Mouse (Mus musculus) stomach, embryonic 16.5 days (tissue): Measurements from ENCODE around the gene Tor4a. TPM values are rescaled to one million over a fixed set of nuclear protein-coding genes. Genes with fewer than 3 reads are reported as not detected.
A peak's percentile ranks its signal among the peaks of the same experiment; 100 is the strongest.

ENCODE experiments used
- ATAC-seq: fragments of 200-750 bp; cut with Nextera tagmentation; 2 replicates; pipeline ENCODE4 v1.8.0; 2017; ENCODE audit warnings: moderate number of reproducible peaks, moderate TSS enrichment; ENCODE audit not compliant: insufficient read depth, low FRiP score
- H3K27ac ChIP-seq: fragments of 300-500 bp; sonication (generic); 2 replicates; pipeline ENCODE4 v1.5.1; 2014; ENCODE audit warnings: low read length
- H3K27me3 ChIP-seq: fragments of 300-500 bp; sonication (generic); 2 replicates; pipeline ENCODE4 v1.6.1; 2014; ENCODE audit warnings: low read length, control low read depth, mixed read lengths; ENCODE audit not compliant: control insufficient read depth, insufficient read depth
- H3K36me3 ChIP-seq: fragments of 300-500 bp; sonication (generic); 2 replicates; pipeline ENCODE4 v1.6.1; 2014; ENCODE audit warnings: low read length; ENCODE audit not compliant: control insufficient read depth, insufficient read depth
- H3K4me1 ChIP-seq: fragments of 300-500 bp; sonication (generic); 2 replicates; pipeline ENCODE4 v1.6.1; 2014; ENCODE audit warnings: low read length, control low read depth, mixed read lengths; ENCODE audit not compliant: control insufficient read depth, insufficient read depth
- H3K4me2 ChIP-seq: fragments of 300-500 bp; sonication (generic); 2 replicates; pipeline ENCODE4 v1.6.1; 2014; ENCODE audit warnings: low read depth, low read length, mixed read lengths
- H3K4me3 ChIP-seq: fragments of 300-500 bp; sonication (generic); replicated peaks from 2 replicates; pipeline ENCODE4 v1.5.1; 2014; ENCODE audit warnings: mild to moderate bottlenecking, low read length
- H3K9ac ChIP-seq: fragments of 300-500 bp; sonication (generic); 2 replicates; pipeline ENCODE4 v1.6.1; 2014; ENCODE audit warnings: low read length
- H3K9me3 ChIP-seq: fragments of 300-500 bp; sonication (generic); replicated peaks from 2 replicates; pipeline ENCODE4 v1.6.1; 2016; ENCODE audit warnings: low read length, control low read depth; ENCODE audit not compliant: control insufficient read depth
- WGBS: fragments of 180-500 bp; shearing (Covaris S2); extraction: QIAGEN DNeasy Blood & Tissue Kit; methylation state at CpG from one replicate; pipeline ENCODE4 v1.1.7; 2014; 5-methylcytosine and 5-hydroxymethylcytosine counted together
- polyA plus RNA-seq: library from polyadenylated mRNA; unstranded; fragments of >200 nt; fragmentation: Nextera tagmentation; extraction: Ambion mirVana; gene quantifications from 2 replicates; pipeline ENCODE4 v1.2.1, GENCODE M21; 2015

The Tor4a gene
- polyA plus RNA-seq, 1 experiment from 2014 or later = 16.8 TPM

GRCm38 (mm10) chr2:25228995-25229530 is 32.4 kb upstream of the Tor4a start:
- H3K4me1 ChIP-seq = peaks cover 15% of the 10 kb centered on the region
- peak overlapping the region; percentile 1; the same call in 1 of the 2 replicates for H3K9ac ChIP-seq
- peak overlapping the region; percentile 49; the same call in 1 of the 2 replicates for H3K4me2 ChIP-seq
- H3K4me3 ChIP-seq = no peak overlapping the region
- no peaks in the 10 kb centered on the region for H3K9me3 ChIP-seq
- H3K36me3 ChIP-seq = no peaks in the 10 kb centered on the region
- H3K27me3 ChIP-seq = no peaks in the 10 kb centered on the region; the same call in 1 of the 2 replicates
- no peak overlapping the region for H3K27ac ChIP-seq
- no peak for ATAC-seq
- WGBS = 73% methylated on average over 6 of the region's 6 CpGs

GRCm38 (mm10) chr2:25228431-25228889 is 31.8 kb upstream of the Tor4a start:
- H3K9ac ChIP-seq = peak overlapping the region; percentile 64
- ATAC-seq = 0 out of 2 replicates have a peak, but pooled peaks have one; percentile 5
- 2% methylated on average over 7 of the region's 7 CpGs for WGBS
- H3K4me3 ChIP-seq = peak overlapping the region; percentile 30
- H3K4me2 ChIP-seq = peak overlapping the region; percentile 49
- H3K27ac ChIP-seq = peak overlapping the region; percentile 72
- H3K4me1 ChIP-seq = peaks cover 20% of the 10 kb centered on the region
- H3K36me3 ChIP-seq = no peaks in the 10 kb centered on the region
- H3K27me3 ChIP-seq = no peaks in the 10 kb centered on the region; the same call in 1 of the 2 replicates
- H3K9me3 ChIP-seq = no peaks in the 10 kb centered on the region

GRCm38 (mm10) chr2:25227406-25227805 is 30.7 kb upstream of the Tor4a start:
- H3K27me3 ChIP-seq = no peaks in the 10 kb centered on the region; the same call in 1 of the 2 replicates
- H3K4me2 ChIP-seq = no peak overlapping the region
- no peaks in the 10 kb centered on the region for H3K36me3 ChIP-seq
- peaks cover 22% of the 10 kb centered on the region for H3K4me1 ChIP-seq
- H3K9me3 ChIP-seq = no peaks in the 10 kb centered on the region
- no peak overlapping the region for H3K4me3 ChIP-seq
- WGBS = 94% methylated on average over 4 of the region's 4 CpGs
- H3K27ac ChIP-seq = no peak overlapping the region
- no peak for ATAC-seq
- H3K9ac ChIP-seq = no peak overlapping the region

- no peak for ATAC-seq
- Histone ChIP-seq H3K27ac (no peak overlapping the region), H3K9me3 (no peaks in the 10 kb centered on the region), H3K27me3 (no peaks in the 10 kb centered on the region; the same call in 1 of the 2 replicates), H3K4me1 (peaks cover 22% of the 10 kb centered on the region), H3K9ac (no peak overlapping the region), H3K4me3 (no peak overlapping the region), H3K36me3 (0 out of 2 replicates have a peak, but pooled peaks cover 3% of the 10 kb centered on the region), H3K4me2 (no peak overlapping the region)
- 78% methylated on average over 5 of the region's 5 CpGs for WGBS
These were observed 30.2 kb upstream of the Tor4a start for GRCm38 (mm10) chr2:25226864-25227263.

DNA sequence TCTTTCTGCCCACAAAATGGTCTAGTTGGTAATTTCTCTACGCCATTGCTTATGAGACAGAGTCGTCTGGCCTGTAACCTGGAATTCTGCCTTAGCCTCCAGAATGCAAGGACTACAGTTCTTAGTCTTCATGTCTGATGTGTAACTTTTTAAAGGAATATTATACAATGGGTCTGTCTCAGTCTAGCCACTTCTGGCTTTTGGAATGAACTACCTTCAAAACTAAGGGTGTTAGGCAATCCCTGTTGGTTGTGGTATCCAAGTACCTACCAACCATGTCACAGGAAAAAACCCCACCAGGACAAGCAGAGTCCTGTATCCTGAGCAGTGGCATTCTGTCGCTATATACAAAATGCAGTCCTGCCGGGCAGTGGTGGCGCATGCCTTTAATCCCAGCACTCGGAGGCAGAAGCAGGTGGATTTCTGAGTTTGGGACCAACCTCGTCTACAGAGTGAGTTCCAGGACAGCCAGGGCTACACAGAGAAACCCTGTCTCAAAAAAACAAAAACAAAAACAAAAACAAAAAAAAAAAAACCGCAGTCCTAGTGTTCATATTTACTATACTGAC is 29.2 kb upstream of the Tor4a start:
- 68% methylated on average over 8 of the region's 8 CpGs for WGBS
- no peaks in the 10 kb centered on the region for H3K27me3 ChIP-seq

DNA sequence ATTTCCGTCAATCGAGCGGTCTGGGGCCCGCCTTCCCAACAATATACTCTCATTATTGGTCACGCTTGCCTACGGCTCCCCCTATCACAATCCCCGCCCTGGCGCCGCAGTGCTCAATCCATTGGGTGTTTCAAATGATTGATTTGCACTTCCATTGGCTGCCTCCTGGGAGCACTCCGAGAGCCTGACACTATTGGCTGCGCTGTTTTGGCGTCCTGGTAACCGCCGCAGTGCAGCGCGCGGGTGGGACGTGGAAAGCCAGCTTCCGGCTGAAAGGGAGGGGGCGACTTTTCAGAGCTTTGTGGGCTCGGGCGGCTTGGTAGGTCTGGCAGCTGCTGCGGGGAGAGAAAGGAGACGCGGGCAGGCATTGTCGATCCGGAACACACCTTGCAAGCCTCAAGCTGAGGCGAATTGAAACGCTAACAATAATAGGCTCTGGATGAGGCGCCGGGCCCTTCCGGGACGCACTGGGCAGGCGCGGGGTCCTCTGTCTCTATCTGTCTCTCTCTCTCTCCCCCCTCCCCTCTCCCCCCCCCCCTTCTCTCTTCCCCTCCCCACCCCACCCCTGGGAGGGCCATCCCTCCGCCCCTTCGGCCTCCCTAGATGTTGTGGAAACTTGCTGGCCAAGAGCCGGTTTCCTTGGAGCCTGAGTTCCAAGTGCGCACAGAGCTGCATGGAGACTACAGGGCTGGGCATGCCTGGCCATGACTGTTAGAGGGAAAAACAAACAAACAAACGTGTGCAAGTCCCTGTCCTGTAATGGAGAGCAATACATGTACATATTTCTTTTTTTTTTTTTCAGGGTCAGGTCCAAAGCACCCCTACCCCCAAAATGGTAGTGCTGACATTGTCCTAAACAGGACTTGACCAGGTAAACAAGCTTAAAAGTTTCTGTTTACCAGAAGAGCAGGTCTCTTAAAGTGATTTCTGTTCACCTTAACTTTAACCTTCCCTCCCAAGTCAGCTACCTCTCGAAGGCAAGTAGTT is 28.4 kb upstream of the Tor4a start:
- peak overlapping the region; percentile 63 for H3K4me3 ChIP-seq
- WGBS = 2% methylated on average over 41 of the region's 41 CpGs
- 0 out of 2 replicates have a peak, but pooled peaks cover 5% of the 10 kb centered on the region for H3K36me3 ChIP-seq
- H3K4me1 ChIP-seq = peaks cover 22% of the 10 kb centered on the region
- H3K27ac ChIP-seq = peak overlapping the region; percentile 99
- peak; percentile 95 for ATAC-seq
- H3K4me2 ChIP-seq = peak overlapping the region; percentile 60
- peak overlapping the region; percentile 75 for H3K9ac ChIP-seq
- no peaks in the 10 kb centered on the region for H3K9me3 ChIP-seq
- no peaks in the 10 kb centered on the region for H3K27me3 ChIP-seq

More for the DNA sequence above, 29.2 kb upstream of the Tor4a start:
- Histone ChIP-seq H3K9me3 (no peaks in the 10 kb centered on the region), H3K4me3 (peak overlapping the region; percentile 63), H3K4me1 (peaks cover 22% of the 10 kb centered on the region), H3K9ac (peak overlapping the region; percentile 75; the same call in 1 of the 2 replicates), H3K27ac (peak overlapping the region; percentile 99), H3K36me3 (0 out of 2 replicates have a peak, but pooled peaks cover 5% of the 10 kb centered on the region), H3K4me2 (peak overlapping the region; percentile 60)
- ATAC-seq = no peak

GRCm38 (mm10) chr2:25224492-25224765 is 27.7 kb upstream of the Tor4a start, which contains the start of gene Tubb4b:
Tubb4b (minus strand) TSS chr2:25224702.
- Histone ChIP-seq H3K4me2 (peak within 1 kb of the TSS; percentile 98), H3K36me3 (0 out of 2 replicates have a peak, but pooled peaks cover 5% of the 10 kb centered on the region), H3K27ac (peak within 1 kb of the TSS; percentile 99), H3K4me1 (peaks cover 22% of the 10 kb centered on the region), H3K27me3 (no peaks in the 10 kb centered on the region), H3K9ac (peak within 1 kb of the TSS; percentile 91), H3K9me3 (no peaks in the 10 kb centered on the region), H3K4me3 (peak within 1 kb of the TSS; percentile 93)
- 0% methylated on average over 17 of the region's 17 CpGs for WGBS
- ATAC-seq = no peak

- Histone ChIP-seq H3K9ac (peak overlapping the region; percentile 91), H3K27ac (peak overlapping the region; percentile 98), H3K27me3 (no peaks in the 10 kb centered on the region), H3K9me3 (no peaks in the 10 kb centered on the region), H3K4me2 (peak overlapping the region; percentile 98), H3K36me3 (0 out of 2 replicates have a peak, but pooled peaks cover 5% of the 10 kb centered on the region), H3K4me1 (peaks cover 21% of the 10 kb centered on the region), H3K4me3 (peak overlapping the region; percentile 93)
- peak; percentile 67 for ATAC-seq
- under 1% methylated on average over 53 of the region's 53 CpGs for WGBS
These were observed 27.2 kb upstream of the Tor4a start for GRCm38 (mm10) chr2:25223681-25224491.
